Mouse (Mus musculus): Measurements from ENCODE around the gene Slc26a3. TPM values are rescaled to one million over a fixed set of nuclear protein-coding genes. Genes with fewer than 3 reads are reported as not detected.

Slc26a3 gene
- 0.16 and 0.18 TPM in 2 replicates for polyA plus RNA-seq (2015; fragmentation: Nextera tagmentation; extraction: Ambion mirVana)

GRCm38 (mm10) chr12:31390571-31390970, at the start of gene Slc26a3:
Slc26a3 (plus strand) TSS chr12:31390871.

GRCm38 (mm10) chr12:31350944-31351928, 39.4 kb upstream of the Slc26a3 start, which contains the start of gene Dld:
Dld (minus strand) TSS chr12:31351453.

GRCm38 (mm10) chr12:31499314-31500131, 108.9 kb downstream of the Slc26a3 start, which contains the start of gene Cbll1:
Cbll1 (minus strand) TSS chr12:31499616.

Other genes with a start within 250 kb of the Slc26a3 start
- not detected in 2 replicates for gene Gm6993, start 150.1 kb upstream of the Slc26a3 start, polyA plus RNA-seq (2015; fragmentation: Nextera tagmentation; extraction: Ambion mirVana)
- gene Lamb1, start 125.6 kb upstream of the Slc26a3 start, polyA plus RNA-seq (2015; fragmentation: Nextera tagmentation; extraction: Ambion mirVana): 5.6 and 7.6 TPM in 2 replicates
- gene Dld, start 39.4 kb upstream of the Slc26a3 start, polyA plus RNA-seq (2015; fragmentation: Nextera tagmentation; extraction: Ambion mirVana): 70.7 and 73.5 TPM in 2 replicates
- gene Cbll1, start 108.7 kb downstream of the Slc26a3 start, polyA plus RNA-seq (2015; fragmentation: Nextera tagmentation; extraction: Ambion mirVana): 6.7 TPM in 2 replicates
- gene Slc26a4, start 169.1 kb downstream of the Slc26a3 start, polyA plus RNA-seq (2015; fragmentation: Nextera tagmentation; extraction: Ambion mirVana): not detected in 2 replicates
- gene Bcap29, start 243.8 kb downstream of the Slc26a3 start, polyA plus RNA-seq (2015; fragmentation: Nextera tagmentation; extraction: Ambion mirVana): 59.0 and 62.6 TPM in 2 replicates